Mouse (Mus musculus) intestine, postnatal 0 days (tissue): Measurements from ENCODE around the gene Snrnp35. TPM values are rescaled to one million over a fixed set of nuclear protein-coding genes. Genes with fewer than 3 reads are reported as not detected.

Experiments used
- ATAC-seq: fragments of 200-750 bp; cut with Nextera tagmentation; 2 replicates; pipeline ENCODE4 v1.8.0; 2017; ENCODE audit warnings: mild to moderate bottlenecking, moderate TSS enrichment, moderate library complexity
- H3K27ac ChIP-seq: fragments of 300-500 bp; sonication (generic); 2 replicates; pipeline ENCODE4 v1.5.1; 2014; ENCODE audit warnings: mild to moderate bottlenecking, low read depth, low read length, moderate library complexity
- H3K27me3 ChIP-seq: fragments of 300-500 bp; sonication (generic); replicated peaks from 2 replicates; pipeline ENCODE4 v1.6.1; 2014; ENCODE audit warnings: low read length, mixed read lengths; ENCODE audit not compliant: control insufficient read depth, insufficient read depth
- H3K36me3 ChIP-seq: fragments of 300-500 bp; sonication (generic); 2 replicates; pipeline ENCODE4 v1.6.1; 2014; ENCODE audit warnings: mild to moderate bottlenecking, moderate library complexity; ENCODE audit not compliant: control insufficient read depth, insufficient read depth
- H3K4me1 ChIP-seq: fragments of 300-500 bp; sonication (generic); replicated peaks from 2 replicates; pipeline ENCODE4 v1.6.1; 2014; ENCODE audit warnings: antibody characterized with exemption, low read length, mixed read lengths; ENCODE audit not compliant: control insufficient read depth, insufficient read depth
- H3K4me2 ChIP-seq: fragments of 300-500 bp; sonication (generic); replicated peaks from 2 replicates; pipeline ENCODE4 v1.6.1; 2014; ENCODE audit warnings: low read depth, mild to moderate bottlenecking, moderate library complexity
- H3K4me3 ChIP-seq: fragments of 300-500 bp; sonication (generic); 2 replicates; pipeline ENCODE4 v1.5.1; 2014; ENCODE audit warnings: low read depth, low read length
- H3K9ac ChIP-seq: fragments of 300-500 bp; sonication (generic); 2 replicates; pipeline ENCODE4 v1.6.1; 2014; ENCODE audit warnings: mild to moderate bottlenecking, low read depth, low read length
- H3K9me3 ChIP-seq: fragments of 300-500 bp; sonication (generic); 2 replicates; pipeline ENCODE4 v1.6.1; 2016; ENCODE audit warnings: mixed run types; ENCODE audit not compliant: control insufficient read depth
- CTCF ChIP-seq: sonication (generic); IDR thresholded peaks from 2 replicates; pipeline ENCODE4 v1.5.1; 2016; ENCODE audit warnings: low read depth, mild to moderate bottlenecking, control low read depth, antibody characterized with exemption, moderate library complexity
- WGBS: fragments of 180-500 bp; shearing (Covaris S2); extraction: QIAGEN DNeasy Blood & Tissue Kit; methylation state at CpG from one replicate; pipeline ENCODE4 v1.1.7; 2014; 5-methylcytosine and 5-hydroxymethylcytosine counted together
- polyA plus RNA-seq: library from polyadenylated mRNA; unstranded; fragments of >200 nt; fragmentation: Nextera tagmentation; extraction: Ambion mirVana; gene quantifications from 2 replicates; pipeline ENCODE4 v1.2.1, GENCODE M21; 2015

The Snrnp35 gene
- polyA plus RNA-seq, 1 experiment from 2014 or later: 15.5 TPM

DNA sequence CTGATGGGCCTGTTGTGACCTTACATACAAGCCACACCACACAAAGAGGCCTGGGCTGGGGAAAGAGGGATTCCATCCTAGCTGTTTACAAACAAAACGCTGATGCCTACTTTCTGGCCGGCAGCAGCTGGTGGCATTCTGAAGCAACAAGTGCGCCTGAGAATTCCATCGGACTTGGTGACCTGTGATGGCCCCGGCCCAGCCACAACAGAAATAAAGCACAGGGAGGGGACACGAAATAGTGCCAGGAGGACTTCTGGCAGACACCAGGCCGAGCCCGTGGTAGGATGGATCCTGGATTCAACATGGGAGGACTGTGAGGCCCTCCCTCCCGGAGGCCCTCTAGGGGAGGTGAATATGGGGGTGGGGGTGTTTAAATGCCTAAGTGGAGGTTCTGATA lies 45.9 kb downstream of the Snrnp35 start:
- H3K9me3 ChIP-seq: no peaks in the 10 kb centered on the region
- H3K27me3 ChIP-seq: no peaks in the 10 kb centered on the region; the same call in 1 of the 2 replicates
- WGBS: 43% methylated on average over 9 of the region's 9 CpGs
- peak overlapping the region; percentile 80 for H3K4me3 ChIP-seq
- H3K27ac ChIP-seq: 0 out of 2 replicates have a peak overlapping the region, but pooled peaks have one; percentile 57
- no peak for TF ChIP-seq CTCF
- 0 out of 2 replicates have a peak overlapping the region, but pooled peaks have one; percentile 11 for H3K9ac ChIP-seq
- no peak for ATAC-seq
- H3K36me3 ChIP-seq: no peaks in the 10 kb centered on the region
- H3K4me1 ChIP-seq: no peaks in the 10 kb centered on the region
- H3K4me2 ChIP-seq: peak overlapping the region; percentile 92

DNA sequence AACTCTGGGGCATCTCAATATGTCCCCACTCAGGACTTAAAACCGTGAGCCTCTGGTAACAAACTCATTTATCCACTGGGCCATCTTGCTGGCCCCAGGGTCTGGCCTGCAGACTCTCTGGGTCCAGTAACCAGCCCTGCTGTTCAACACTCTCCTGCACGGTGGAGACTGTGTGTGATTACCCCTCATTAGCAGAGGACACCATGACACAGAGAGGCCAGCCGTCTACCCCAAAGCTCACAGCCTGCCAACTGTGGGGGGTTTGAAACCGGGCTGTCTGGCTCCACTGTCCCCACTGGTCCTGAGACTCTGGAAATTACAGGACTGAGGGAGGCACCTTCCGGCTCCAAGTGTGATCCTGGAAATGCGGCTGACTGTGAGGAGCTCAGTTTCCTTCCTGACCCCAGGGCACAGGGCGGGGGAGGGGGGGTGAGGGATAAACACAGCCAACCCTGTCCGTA lies 46.3 kb downstream of the Snrnp35 start:
- H3K4me2 ChIP-seq: peak overlapping the region; percentile 92
- no peaks in the 10 kb centered on the region; the same call in 1 of the 2 replicates for H3K27me3 ChIP-seq
- peak overlapping the region; percentile 80 for H3K4me3 ChIP-seq
- H3K36me3 ChIP-seq: no peaks in the 10 kb centered on the region
- no peaks in the 10 kb centered on the region for H3K4me1 ChIP-seq
- ATAC-seq: no peak
- peak overlapping the region; percentile 57; the same call in 1 of the 2 replicates for H3K27ac ChIP-seq
- 0 out of 2 replicates have a peak overlapping the region, but pooled peaks have one; percentile 11 for H3K9ac ChIP-seq
- WGBS: 38% methylated on average over 8 of the region's 8 CpGs
- TF ChIP-seq CTCF: no peak
- no peaks in the 10 kb centered on the region for H3K9me3 ChIP-seq

DNA sequence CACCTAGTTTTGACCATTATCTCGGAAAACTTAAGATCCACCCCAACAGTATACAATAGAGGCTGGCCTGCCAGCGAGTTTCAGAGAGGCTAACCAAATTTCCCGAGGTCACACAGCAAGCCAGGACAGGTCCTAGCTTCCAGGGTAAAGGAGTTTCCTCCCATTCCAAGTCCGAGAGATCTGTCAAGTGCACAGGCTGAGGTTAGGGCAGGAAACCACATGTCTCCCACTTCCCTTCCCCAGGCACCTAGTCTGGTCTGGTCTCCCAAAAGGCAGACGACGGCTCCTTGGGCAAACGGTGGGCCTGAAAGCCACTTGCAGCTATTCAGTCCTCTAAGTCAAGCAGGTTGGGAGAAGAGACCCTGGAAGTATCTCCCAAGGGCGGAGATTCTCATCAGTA lies 46.8 kb downstream of the Snrnp35 start:
- Histone ChIP-seq H3K27me3 (no peaks in the 10 kb centered on the region; the same call in 1 of the 2 replicates), H3K4me3 (peak overlapping the region; percentile 80), H3K4me1 (no peaks in the 10 kb centered on the region), H3K9me3 (no peaks in the 10 kb centered on the region), H3K9ac (no peak overlapping the region), H3K27ac (no peak overlapping the region; the same call in 1 of the 2 replicates), H3K36me3 (no peaks in the 10 kb centered on the region), H3K4me2 (peak overlapping the region; percentile 92)
- TF ChIP-seq CTCF: no peak
- WGBS: 58% methylated on average over 8 of the region's 8 CpGs
- no peak for ATAC-seq

DNA sequence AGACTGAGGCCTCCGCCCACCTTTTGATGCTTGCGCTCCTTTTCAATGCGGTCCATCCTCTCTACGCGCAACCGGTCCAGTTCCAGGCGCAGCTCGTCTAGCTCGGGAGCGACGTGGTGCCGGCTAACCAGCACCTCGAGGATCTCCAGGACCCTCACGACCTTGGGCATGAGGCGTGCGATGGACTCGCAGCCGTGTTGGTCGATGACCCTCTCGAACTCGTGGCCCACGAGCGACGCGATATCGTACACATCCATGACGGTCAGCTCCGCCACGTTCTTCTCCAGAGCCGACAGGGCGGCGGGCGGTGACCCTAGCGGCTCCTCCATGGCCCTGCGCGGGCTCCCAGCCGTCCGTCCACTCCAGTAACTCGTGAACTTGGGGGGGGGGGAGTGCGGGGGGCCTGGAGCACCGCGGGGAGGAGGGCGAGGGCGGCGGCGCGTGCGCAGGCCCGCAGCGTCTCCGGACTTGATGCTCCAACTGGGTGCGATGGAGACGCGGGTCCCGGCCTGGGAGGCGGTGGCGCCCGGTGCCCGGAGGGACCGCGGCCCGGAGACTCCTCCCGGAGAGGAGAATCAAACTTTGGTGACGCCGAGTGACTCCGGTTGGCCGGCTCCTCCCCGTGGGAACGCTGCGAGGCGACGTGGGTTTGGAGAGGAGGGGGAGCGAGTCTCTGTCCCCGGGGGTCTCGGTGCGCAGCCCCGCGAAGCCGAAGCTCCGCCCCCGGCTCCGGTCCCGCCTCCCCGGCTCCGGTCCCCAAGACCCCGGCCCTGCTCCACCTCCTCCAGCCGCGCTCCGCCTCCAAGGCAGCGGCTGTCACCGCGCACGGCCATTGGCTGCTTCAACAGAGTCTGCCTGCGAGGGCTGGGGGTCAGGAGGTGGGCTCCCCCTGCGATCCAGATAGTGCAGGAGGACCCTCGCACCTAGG lies 48.0 kb downstream of the Snrnp35 start, which contains the start of gene Rilpl1:
Gene Rilpl1 (minus strand): TSS at position 737 of the 928 bp plus-strand sequence.
- ATAC-seq: peak; percentile 50; the same call in 1 of the 2 replicates
- no peaks in the 10 kb centered on the region for H3K9me3 ChIP-seq
- peak within 1 kb of the TSS; percentile 68 for H3K27ac ChIP-seq
- peak within 1 kb of the TSS; percentile 92 for H3K4me2 ChIP-seq
- peak within 1 kb of the TSS; percentile 65 for H3K9ac ChIP-seq
- TF ChIP-seq CTCF: no peak
- no peaks in the 10 kb centered on the region; the same call in 1 of the 2 replicates for H3K27me3 ChIP-seq
- no peaks in the 10 kb centered on the region for H3K36me3 ChIP-seq
- peak within 1 kb of the TSS; percentile 80 for H3K4me3 ChIP-seq
- H3K4me1 ChIP-seq: no peaks in the 10 kb centered on the region
- WGBS: 1% methylated on average over 95 of the region's 96 CpGs

DNA sequence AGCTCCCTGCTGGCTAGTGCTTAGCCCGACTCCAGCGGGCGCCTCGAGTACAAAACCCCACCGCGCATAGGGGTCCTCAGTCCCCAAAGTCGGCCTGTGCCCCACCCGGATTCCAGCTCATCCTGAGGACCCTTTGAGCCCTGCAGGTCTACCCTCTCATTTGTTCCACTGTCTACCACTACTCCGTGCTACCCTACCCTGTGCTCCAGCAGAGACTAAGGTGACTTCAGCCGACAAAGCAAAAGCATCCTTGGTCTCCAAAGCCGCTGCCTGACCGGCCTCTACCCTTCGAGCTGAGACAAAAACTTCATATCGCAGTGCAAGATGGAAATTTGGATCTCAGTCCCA lies 48.6 kb downstream of the Snrnp35 start:
- no peaks in the 10 kb centered on the region for H3K9me3 ChIP-seq
- H3K4me3 ChIP-seq: peak overlapping the region; percentile 80
- 18% methylated on average over 14 of the region's 14 CpGs for WGBS
- no peaks in the 10 kb centered on the region for H3K36me3 ChIP-seq
- no peaks in the 10 kb centered on the region for H3K4me1 ChIP-seq
- H3K27me3 ChIP-seq: no peaks in the 10 kb centered on the region; the same call in 1 of the 2 replicates
- TF ChIP-seq CTCF: no peak
- peak overlapping the region; percentile 65 for H3K9ac ChIP-seq
- peak overlapping the region; percentile 68 for H3K27ac ChIP-seq
- H3K4me2 ChIP-seq: peak overlapping the region; percentile 92
- no peak for ATAC-seq

DNA sequence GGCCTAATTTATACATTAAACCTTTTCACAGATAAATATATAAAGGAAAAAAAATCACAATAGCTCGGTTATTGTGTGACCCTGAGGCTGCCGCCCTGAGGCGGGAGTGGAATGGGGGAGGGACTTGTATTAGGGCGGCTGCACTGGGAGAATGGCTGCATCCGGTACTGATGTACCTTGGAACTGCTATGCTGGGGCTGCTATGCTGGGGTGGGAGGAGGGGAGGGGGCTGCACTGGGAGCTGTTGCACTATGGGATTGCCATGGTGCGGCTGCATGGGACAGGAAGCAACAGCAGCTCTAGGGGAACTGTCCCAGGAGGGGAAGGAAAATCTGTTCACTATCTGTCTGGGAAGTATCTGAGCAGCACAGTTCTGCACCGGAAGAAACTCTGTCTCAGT lies 49.5 kb downstream of the Snrnp35 start:
- Histone ChIP-seq H3K4me2 (no peak overlapping the region), H3K4me3 (no peak overlapping the region), H3K9me3 (no peaks in the 10 kb centered on the region), H3K4me1 (no peaks in the 10 kb centered on the region), H3K36me3 (no peaks in the 10 kb centered on the region), H3K27ac (no peak overlapping the region), H3K9ac (no peak overlapping the region), H3K27me3 (no peaks in the 10 kb centered on the region; the same call in 1 of the 2 replicates)
- no peak for ATAC-seq
- no peak for TF ChIP-seq CTCF
- WGBS: 35% methylated on average over 7 of the region's 7 CpGs
